Mouse (Mus musculus): Measurements from ENCODE around the gene Cfap97. TPM values are rescaled to one million over a fixed set of nuclear protein-coding genes. Genes with fewer than 3 reads are reported as not detected.
"Not testable (repeated sequence)": the region's sequence is repeated elsewhere in the genome, so short reads cannot be mapped to it uniquely, and the experiment has no call there.

The Cfap97 gene
- polyA plus RNA-seq (2016; fragmentation: Nextera tagmentation; extraction: Ambion mirVana): 27.0 and 33.1 TPM in 2 replicates

DNA sequence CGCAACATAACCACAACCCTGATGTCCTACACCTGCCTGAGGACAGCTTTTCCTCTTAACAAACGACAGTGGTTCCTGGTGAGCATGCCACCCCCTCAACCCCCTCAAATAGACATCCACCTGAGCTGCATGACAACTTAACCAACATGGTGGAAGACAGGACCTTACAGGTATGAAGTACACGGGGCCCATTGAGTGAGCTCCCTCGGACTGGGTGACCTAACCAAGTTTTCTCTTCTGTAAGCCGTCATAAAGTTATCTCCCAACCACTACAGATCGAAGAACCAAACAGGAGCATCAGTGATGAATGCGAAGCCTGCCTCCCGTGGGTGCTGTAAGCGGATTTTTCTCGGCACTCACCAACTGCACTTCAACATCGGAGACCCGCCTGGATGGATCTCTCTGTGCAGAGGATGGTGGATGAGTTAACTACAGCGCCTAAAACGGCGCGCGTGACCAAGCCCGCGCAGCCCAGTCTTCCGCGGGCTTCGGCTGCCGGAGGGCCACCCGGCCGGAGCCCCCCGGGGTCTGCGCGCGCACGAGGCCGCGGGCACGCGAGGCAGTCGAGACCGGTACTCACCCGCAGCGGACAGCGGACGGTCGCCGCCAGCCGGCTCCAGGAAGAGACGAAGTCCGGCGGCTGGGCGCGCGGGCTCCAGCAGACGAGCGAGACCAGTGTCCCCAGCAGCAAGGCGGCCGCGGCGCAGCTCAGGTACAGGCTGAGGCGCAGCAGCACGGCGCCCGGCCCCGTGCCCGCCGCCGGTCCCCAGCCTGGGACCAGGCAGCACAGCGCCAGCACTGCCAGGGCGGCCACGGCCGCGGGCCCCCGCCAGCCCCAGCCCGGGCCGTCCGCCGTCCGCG lies at the start of gene Cfap97:
Cfap97 (plus strand) TSS at position 570 of the 861 bp plus-strand sequence.
- Histone ChIP-seq H3K36me3 (no peaks in the 10 kb centered on the region), H3K4me3 (peak within 1 kb of the TSS; percentile 80), H3K27ac (no peak within 1 kb of the TSS; the same call in 1 of the 2 replicates), H3K4me2 (replicated peaks) (peak within 1 kb of the TSS; percentile 91), H3K4me1 (peaks cover 9% of the 10 kb centered on the region), H3K27me3 (0 out of 2 replicates have a peak, but pooled peaks cover 4% of the 10 kb centered on the region), H3K9ac (peak within 1 kb of the TSS; percentile 87), H3K9me3 (no peaks in the 10 kb centered on the region)
- peak; percentile 76 for ATAC-seq (ENCODE audit: insufficient number of reproducible peaks, insufficient read depth, low FRiP score, low TSS enrichment)
- 1% methylated on average over 58 of the region's 75 CpGs for WGBS

DNA sequence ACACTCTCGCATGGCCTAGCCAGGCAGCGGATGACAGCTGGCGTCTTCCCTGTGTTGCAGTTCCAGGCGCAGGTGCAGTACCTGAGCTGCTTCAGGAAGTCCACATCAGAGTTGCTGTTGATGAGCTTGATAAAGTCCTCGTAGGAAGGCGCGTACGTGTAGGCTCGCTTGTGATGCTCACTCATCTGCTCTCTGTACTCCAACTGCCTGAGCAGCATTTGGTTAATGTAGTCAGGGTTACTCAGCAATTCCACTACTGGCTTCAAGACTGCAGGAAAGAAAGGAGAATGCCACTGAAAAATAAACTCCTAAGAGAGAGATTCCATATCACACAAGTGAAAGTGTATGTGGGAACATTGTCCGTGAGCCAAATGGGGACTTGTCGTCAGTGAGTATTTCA lies 48.1 kb upstream of the Cfap97 start:
- Histone ChIP-seq H3K36me3 (peaks cover 15% of the 10 kb centered on the region), H3K4me2 (replicated peaks) (no peak overlapping the region), H3K4me1 (no peaks in the 10 kb centered on the region), H3K9me3 (0 out of 2 replicates have a peak, but pooled peaks cover 7% of the 10 kb centered on the region), H3K27ac (no peak overlapping the region), H3K27me3 (no peaks in the 10 kb centered on the region), H3K9ac (no peak overlapping the region), H3K4me3 (no peak overlapping the region)
- 95% methylated on average over 11 of the region's 11 CpGs for WGBS
- ATAC-seq (ENCODE audit: insufficient number of reproducible peaks, insufficient read depth, low FRiP score, low TSS enrichment): no peak

DNA sequence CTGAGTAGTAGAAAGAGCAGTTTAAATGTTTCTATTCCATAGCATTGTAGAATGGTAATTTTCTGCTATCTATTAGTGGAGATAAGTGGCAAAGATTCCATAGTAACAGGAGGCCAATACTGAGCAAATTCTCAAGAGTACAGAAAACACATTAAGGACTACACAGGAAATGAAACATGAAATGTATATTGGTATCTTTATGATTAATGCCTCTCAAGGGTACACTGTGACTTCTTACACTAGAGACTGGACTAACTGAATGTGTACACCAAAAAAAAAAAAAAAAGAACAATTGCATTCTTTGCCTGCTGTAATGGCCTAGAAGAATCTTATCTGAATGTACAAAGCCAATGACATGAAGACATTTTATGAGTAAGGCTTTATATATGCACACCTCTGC lies 43.9 kb upstream of the Cfap97 start:
- H3K27me3 ChIP-seq: no peaks in the 10 kb centered on the region

DNA sequence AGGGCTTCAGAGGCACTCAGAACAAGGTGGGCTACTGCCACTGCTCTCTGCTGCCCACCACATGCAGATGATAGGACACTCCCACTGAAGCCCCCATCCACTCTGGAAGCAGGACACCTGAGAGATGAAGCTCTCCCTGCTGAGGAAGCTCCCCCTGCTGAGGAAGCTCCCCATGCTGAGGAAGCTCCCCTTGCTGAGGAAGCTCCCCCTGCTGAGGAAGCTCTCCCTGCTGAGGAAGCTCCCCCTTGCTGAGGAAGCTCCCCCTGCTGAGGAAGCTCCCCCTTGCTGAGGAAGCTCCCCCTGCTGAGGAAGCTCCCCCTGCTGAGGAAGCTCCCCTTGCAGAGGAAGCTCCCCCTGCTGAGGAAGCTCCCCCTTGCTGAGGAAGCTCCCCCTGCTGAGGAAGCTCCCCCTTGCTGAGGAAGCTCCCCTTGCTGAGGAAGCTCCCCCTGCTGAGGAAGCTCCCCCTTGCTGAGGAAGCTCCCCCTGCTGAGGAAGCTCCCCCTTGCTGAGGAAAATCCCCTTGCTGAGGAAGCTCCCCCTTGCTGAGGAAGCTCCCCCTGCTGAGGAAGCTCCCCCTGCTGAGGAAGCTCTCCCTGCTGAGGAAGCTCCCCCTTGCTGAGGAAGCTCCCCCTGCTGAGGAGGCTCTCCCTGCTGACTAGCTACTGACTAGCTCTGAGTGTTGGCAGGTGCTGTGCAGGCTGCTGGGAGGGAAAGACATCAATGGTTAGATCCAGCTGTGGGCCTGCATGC lies 38.0 kb upstream of the Cfap97 start:
- H3K9ac ChIP-seq; H3K4me2 ChIP-seq (replicated peaks); H3K36me3 ChIP-seq; H3K9me3 ChIP-seq; ATAC-seq (ENCODE audit: insufficient number of reproducible peaks, insufficient read depth, low FRiP score, low TSS enrichment); H3K4me3 ChIP-seq; H3K4me1 ChIP-seq; H3K27me3 ChIP-seq; H3K27ac ChIP-seq: not testable (repeated sequence)

More for the DNA sequence above, 43.9 kb upstream of the Cfap97 start:
- H3K9ac ChIP-seq: no peak overlapping the region
- H3K9me3 ChIP-seq: no peaks in the 10 kb centered on the region
- H3K36me3 ChIP-seq: 0 out of 2 replicates have a peak, but pooled peaks cover 3% of the 10 kb centered on the region
- no peak overlapping the region for H3K4me3 ChIP-seq
- no peak for ATAC-seq (ENCODE audit: insufficient number of reproducible peaks, insufficient read depth, low FRiP score, low TSS enrichment)
- H3K4me2 ChIP-seq (replicated peaks): no peak overlapping the region
- no peaks in the 10 kb centered on the region for H3K4me1 ChIP-seq
- H3K27ac ChIP-seq: no peak overlapping the region

- Histone ChIP-seq H3K27me3 (0 out of 2 replicates have a peak, but pooled peaks cover 2% of the 10 kb centered on the region), H3K4me3 (no peak overlapping the region), H3K4me1 (no peaks in the 10 kb centered on the region), H3K9ac (no peak overlapping the region), H3K9me3 (no peaks in the 10 kb centered on the region), H3K36me3 (no peaks in the 10 kb centered on the region), H3K27ac (no peak overlapping the region), H3K4me2 (replicated peaks) (no peak overlapping the region)
- WGBS: 83% methylated on average over 3 of the region's 3 CpGs
- no peak for ATAC-seq (ENCODE audit: insufficient number of reproducible peaks, insufficient read depth, low FRiP score, low TSS enrichment)
Measured at GRCm38 (mm10) chr8:46117172-46117571, 34.4 kb upstream of the Cfap97 start.

GRCm38 (mm10) chr8:46119176-46119575 lies 32.4 kb upstream of the Cfap97 start:
- ATAC-seq (ENCODE audit: insufficient number of reproducible peaks, insufficient read depth, low FRiP score, low TSS enrichment): no peak
- no peaks in the 10 kb centered on the region for H3K27me3 ChIP-seq
- no peak overlapping the region for H3K27ac ChIP-seq
- H3K4me2 ChIP-seq (replicated peaks): no peak overlapping the region
- no peaks in the 10 kb centered on the region for H3K9me3 ChIP-seq
- H3K36me3 ChIP-seq: no peaks in the 10 kb centered on the region
- H3K4me1 ChIP-seq: no peaks in the 10 kb centered on the region
- H3K9ac ChIP-seq: no peak overlapping the region
- WGBS: 88% methylated on average over 3 of the region's 3 CpGs
- H3K4me3 ChIP-seq: no peak overlapping the region

DNA sequence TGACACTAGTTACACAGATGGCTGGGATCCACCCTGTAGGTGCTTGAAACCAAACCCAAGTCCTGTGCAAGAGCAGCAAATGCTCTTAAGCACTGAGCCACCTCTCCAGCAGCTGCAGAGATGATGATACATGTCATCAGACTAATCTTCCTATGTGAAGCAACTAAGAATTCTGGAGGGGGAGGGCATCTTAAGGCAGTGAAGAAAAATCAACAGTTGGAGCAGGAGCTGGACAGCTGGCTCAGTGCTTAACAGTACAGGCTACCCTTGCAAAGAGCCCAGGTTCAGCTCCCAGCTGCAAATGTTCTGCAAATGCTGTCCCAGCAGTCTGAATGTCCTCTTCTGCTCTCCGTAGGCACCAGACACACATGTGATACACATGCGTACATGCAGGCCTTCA lies 29.1 kb upstream of the Cfap97 start:
- ATAC-seq (ENCODE audit: insufficient number of reproducible peaks, insufficient read depth, low FRiP score, low TSS enrichment): no peak
- 95% methylated on average over 2 of the region's 2 CpGs for WGBS
- no peak overlapping the region for H3K9ac ChIP-seq
- H3K9me3 ChIP-seq: no peaks in the 10 kb centered on the region
- no peak overlapping the region for H3K27ac ChIP-seq
- H3K4me1 ChIP-seq: no peaks in the 10 kb centered on the region
- no peak overlapping the region for H3K4me2 ChIP-seq (replicated peaks)
- no peak overlapping the region for H3K4me3 ChIP-seq
- no peaks in the 10 kb centered on the region for H3K36me3 ChIP-seq
- no peaks in the 10 kb centered on the region for H3K27me3 ChIP-seq

DNA sequence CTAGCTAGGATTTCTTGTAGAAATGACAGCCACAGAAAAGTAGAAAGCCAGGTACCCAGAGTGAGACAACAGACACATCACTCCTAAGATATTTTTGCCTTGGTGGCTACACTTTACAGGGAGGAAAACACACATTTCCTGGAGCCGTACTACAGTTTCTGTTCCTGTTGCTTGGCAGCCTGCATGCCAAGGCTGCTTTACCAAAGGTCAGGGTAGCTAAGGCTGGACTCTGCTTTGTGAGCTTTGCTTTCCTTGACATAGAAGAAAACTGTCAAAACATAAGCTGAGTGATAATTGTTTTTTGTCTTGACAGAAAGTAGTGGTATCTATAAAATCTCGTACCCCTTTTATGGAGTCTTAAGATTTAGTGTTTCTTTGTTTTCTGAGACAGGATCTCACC lies 21.1 kb upstream of the Cfap97 start:
- no peak overlapping the region for H3K4me2 ChIP-seq (replicated peaks)
- H3K4me1 ChIP-seq: no peaks in the 10 kb centered on the region
- no peak overlapping the region for H3K4me3 ChIP-seq
- H3K36me3 ChIP-seq: no peaks in the 10 kb centered on the region
- H3K27ac ChIP-seq: no peak overlapping the region
- no peak overlapping the region for H3K9ac ChIP-seq
- H3K27me3 ChIP-seq: no peaks in the 10 kb centered on the region
- no peaks in the 10 kb centered on the region for H3K9me3 ChIP-seq
- WGBS: 82% methylated on average over 2 of the region's 2 CpGs
- no peak for ATAC-seq (ENCODE audit: insufficient number of reproducible peaks, insufficient read depth, low FRiP score, low TSS enrichment)

DNA sequence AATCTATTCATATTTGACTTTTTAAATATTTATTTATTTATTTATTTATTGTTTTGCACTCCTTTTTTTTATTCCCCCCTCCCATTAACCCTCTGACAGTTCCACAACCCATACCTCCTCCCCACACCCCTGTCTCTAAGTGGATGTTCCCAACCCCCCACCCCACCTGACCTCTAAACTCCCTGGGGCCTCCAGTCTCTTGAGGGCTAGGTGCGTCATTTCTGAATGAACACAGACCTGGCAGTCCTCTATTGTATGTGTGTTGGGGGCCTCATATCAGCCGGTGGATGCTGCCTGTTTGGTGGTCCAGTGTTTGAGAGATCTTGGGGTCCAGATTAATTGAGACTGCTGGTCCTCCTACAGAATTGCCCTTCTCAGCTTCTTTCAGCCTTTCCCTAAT lies 16.0 kb upstream of the Cfap97 start:
- H3K36me3 ChIP-seq; H3K4me3 ChIP-seq; H3K9me3 ChIP-seq; ATAC-seq (ENCODE audit: insufficient number of reproducible peaks, insufficient read depth, low FRiP score, low TSS enrichment); H3K9ac ChIP-seq; H3K27ac ChIP-seq; H3K4me2 ChIP-seq (replicated peaks); H3K27me3 ChIP-seq; H3K4me1 ChIP-seq: not testable (repeated sequence)
- 91% methylated on average over 2 of the region's 2 CpGs for WGBS

- H3K4me2 ChIP-seq (replicated peaks): no peak overlapping the region
- H3K36me3 ChIP-seq: no peaks in the 10 kb centered on the region
- WGBS: 82% methylated on average over 1 of the region's 1 CpGs
- H3K4me1 ChIP-seq: no peaks in the 10 kb centered on the region
- no peak overlapping the region for H3K4me3 ChIP-seq
- H3K27ac ChIP-seq: no peak overlapping the region
- no peaks in the 10 kb centered on the region for H3K27me3 ChIP-seq
- H3K9me3 ChIP-seq: no peaks in the 10 kb centered on the region
- H3K9ac ChIP-seq: no peak overlapping the region
- no peak for ATAC-seq (ENCODE audit: insufficient number of reproducible peaks, insufficient read depth, low FRiP score, low TSS enrichment)
Measured at GRCm38 (mm10) chr8:46137336-46137735, 14.2 kb upstream of the Cfap97 start.

DNA sequence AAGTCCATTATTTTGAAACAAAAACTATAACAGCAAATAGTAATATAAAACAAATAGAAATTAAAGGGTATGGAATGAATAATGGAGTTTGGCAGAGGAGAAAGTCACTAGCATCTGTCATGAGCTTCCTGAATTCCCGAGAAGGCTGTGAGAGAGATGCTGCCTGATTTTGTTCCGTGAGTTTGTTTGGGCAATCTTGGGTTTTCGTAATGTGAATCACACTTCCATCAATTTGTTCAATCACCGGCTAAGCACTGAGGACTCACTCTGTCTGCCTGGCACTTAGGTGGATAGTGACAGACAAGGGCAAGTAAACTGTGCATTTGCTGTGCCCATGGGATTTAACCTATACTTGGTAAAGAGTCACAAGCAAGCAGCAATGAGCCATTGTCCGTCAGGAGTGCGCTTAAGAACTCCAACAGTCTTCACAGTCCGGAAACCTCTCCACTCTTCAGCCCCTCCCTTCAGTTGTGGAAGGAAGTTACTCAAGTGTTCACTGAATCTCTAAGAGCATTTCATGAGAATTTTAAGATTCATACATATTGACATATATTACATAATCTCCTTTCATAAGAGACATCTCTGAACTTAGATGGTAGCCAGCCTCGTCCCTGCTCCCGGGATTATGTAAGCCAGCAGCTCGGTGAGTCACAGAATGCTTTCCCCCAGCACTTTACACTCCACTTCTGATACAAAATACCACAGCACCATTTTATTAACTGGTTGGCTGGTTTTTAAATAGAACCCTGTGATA lies 13.6 kb upstream of the Cfap97 start:
- no peak for ATAC-seq (ENCODE audit: insufficient number of reproducible peaks, insufficient read depth, low FRiP score, low TSS enrichment)
- Histone ChIP-seq H3K27me3 (no peaks in the 10 kb centered on the region), H3K4me3 (no peak overlapping the region), H3K9ac (no peak overlapping the region), H3K4me2 (replicated peaks) (no peak overlapping the region), H3K36me3 (no peaks in the 10 kb centered on the region), H3K9me3 (no peaks in the 10 kb centered on the region), H3K4me1 (peaks cover under 1% of the 10 kb centered on the region; the same call in 1 of the 2 replicates), H3K27ac (no peak overlapping the region)
- WGBS: 84% methylated on average over 10 of the region's 10 CpGs

Data from embryonic facial prominence, embryonic 12.5 days (tissue).